Mouse (Mus musculus): ENCODE measurements at regions not wholly inside any gene's neighbourhood (a gene's known extent, or its start where the extent isn't known, plus 50 kb on each side); places are given as distances from the start of the nearest gene placed in this dataset.

GRCm38 (mm10) chr14:25080431-25080830, 378.6 kb upstream of the Zmiz1 start:
- no peak overlapping the region for H3K9ac ChIP-seq (ENCODE audit: control insufficient read depth, low read depth, low read length, poor library complexity, severe bottlenecking)
- H3K27me3 ChIP-seq (ENCODE audit: control insufficient read depth in 1 of 2, insufficient read depth in 2 of 2, low read length in 2 of 2): no peaks in the 10 kb centered on the region
- H3K4me1 ChIP-seq (ENCODE audit: control insufficient read depth in 1 of 2, insufficient read depth in 2 of 2, low read length in 2 of 2): no peaks in the 10 kb centered on the region
- H3K27ac ChIP-seq (ENCODE audit: control insufficient read depth, low read depth, low read length): no peak overlapping the region
- no peak overlapping the region for H3K4me3 ChIP-seq (ENCODE audit: control insufficient read depth in 1 of 2, insufficient read depth in 1 of 2, low read depth in 2 of 2, low read length in 2 of 2)
- DNase-seq (ENCODE audit: low read depth, low spot score): no peak
- no peaks in the 10 kb centered on the region for H3K79me2 ChIP-seq (ENCODE audit: control insufficient read depth, insufficient read depth, low read length, poor library complexity)
- TF ChIP-seq RAD21 (IDR thresholded peaks at IDR 0.05; ENCODE audit: low read depth, low read length) (no peak), MAZ (IDR thresholded peaks at IDR 0.05; ENCODE audit: low read depth, low read length) (no peak), UBTF (IDR thresholded peaks at IDR 0.05; ENCODE audit: borderline replicate concordance, insufficient read depth, low read depth, low read length) (no peak), TCF12 (IDR thresholded peaks at IDR 0.05; ENCODE audit: low read depth, low read length) (no peak), POLR2A (IDR thresholded peaks at IDR 0.05; ENCODE audit: control insufficient read depth in 1 of 2, insufficient read depth in 1 of 2, low read depth in 1 of 2, low read length in 2 of 2, poor library complexity in 1 of 2) (no peak), MEF2A (IDR thresholded peaks at IDR 0.05; ENCODE audit: extremely low read depth, insufficient replicate concordance, low read depth, low read length, poor library complexity, severe bottlenecking) (no peak), SIN3A (IDR thresholded peaks at IDR 0.05; ENCODE audit: low read length) (no peak), EP300 (IDR thresholded peaks at IDR 0.05; ENCODE audit: low read depth in 1 of 2, low read length in 2 of 2) (no peak), ZKSCAN1 (IDR thresholded peaks at IDR 0.05; ENCODE audit: low read depth, low read length) (no peak), BHLHE40 (IDR thresholded peaks at IDR 0.05; ENCODE audit: borderline replicate concordance, low read depth, low read length) (no peak), RCOR1 (IDR thresholded peaks at IDR 0.05; ENCODE audit: low read depth, low read length) (no peak), USF1 (IDR thresholded peaks at IDR 0.05; ENCODE audit: low read depth, low read length) (no peak), NELFE (IDR thresholded peaks at IDR 0.05; ENCODE audit: low read depth, low read length) (no peak), POLR2AphosphoS2 (IDR thresholded peaks at IDR 0.05; ENCODE audit: low read length) (no peak), CHD1 (IDR thresholded peaks at IDR 0.05; ENCODE audit: low read depth, low read length) (no peak), ETS1 (IDR thresholded peaks at IDR 0.05; ENCODE audit: low read depth, low read length) (no peak), GATA1 (IDR thresholded peaks at IDR 0.05; ENCODE audit: low read depth, low read length) (no peak), TAL1 (IDR thresholded peaks at IDR 0.05; ENCODE audit: low read length) (no peak)
- no peaks in the 10 kb centered on the region for H3K36me3 ChIP-seq (ENCODE audit: control insufficient read depth in 1 of 2, insufficient read depth in 2 of 2, low read length in 2 of 2)
- no peaks in the 10 kb centered on the region for H3K9me3 ChIP-seq (replicated peaks; ENCODE audit: insufficient read depth, low read length)

- DNase-seq (ENCODE audit: low read depth, low spot score): no peak
- H3K79me2 ChIP-seq (ENCODE audit: control insufficient read depth, insufficient read depth, low read length, poor library complexity): no peaks in the 10 kb centered on the region
Observed at GRCm38 (mm10) chr14:25083847-25084246, 375.1 kb upstream of the Zmiz1 start.

More at GRCm38 (mm10) chr14:25083847-25084246, 375.1 kb upstream of the Zmiz1 start:
- Histone ChIP-seq H3K27ac (ENCODE audit: control insufficient read depth, low read depth, low read length) (no peak overlapping the region), H3K9me3 (replicated peaks; ENCODE audit: insufficient read depth, low read length) (no peaks in the 10 kb centered on the region), H3K9ac (ENCODE audit: control insufficient read depth, low read depth, low read length, poor library complexity, severe bottlenecking) (no peak overlapping the region), H3K4me1 (ENCODE audit: control insufficient read depth in 1 of 2, insufficient read depth in 2 of 2, low read length in 2 of 2) (no peaks in the 10 kb centered on the region), H3K4me3 (ENCODE audit: control insufficient read depth in 1 of 2, insufficient read depth in 1 of 2, low read depth in 2 of 2, low read length in 2 of 2) (no peak overlapping the region), H3K27me3 (ENCODE audit: control insufficient read depth in 1 of 2, insufficient read depth in 2 of 2, low read length in 2 of 2) (no peaks in the 10 kb centered on the region), H3K36me3 (ENCODE audit: control insufficient read depth in 1 of 2, insufficient read depth in 2 of 2, low read length in 2 of 2) (no peaks in the 10 kb centered on the region)
- TF ChIP-seq HCFC1 (IDR thresholded peaks at IDR 0.05; ENCODE audit: low read depth, low read length) (no peak), ZC3H11A (IDR thresholded peaks at IDR 0.05; ENCODE audit: low read depth, low read length) (no peak), USF1 (IDR thresholded peaks at IDR 0.05; ENCODE audit: low read depth, low read length) (no peak), CHD1 (IDR thresholded peaks at IDR 0.05; ENCODE audit: low read depth, low read length) (no peak), USF2 (IDR thresholded peaks at IDR 0.05; ENCODE audit: borderline replicate concordance in 1 of 2, insufficient read depth in 1 of 2, low read depth in 1 of 2, low read length in 2 of 2) (no peak), E2F4 (IDR thresholded peaks at IDR 0.05; ENCODE audit: borderline replicate concordance, low read depth, low read length) (no peak), JUND (IDR thresholded peaks at IDR 0.05; ENCODE audit: low read depth, low read length) (no peak)
